Mouse (Mus musculus) frontal cortex, adult 2 months (tissue): ENCODE measurements at regions not wholly inside any gene's neighbourhood (a gene's known extent, or its start where the extent isn't known, plus 50 kb on each side); places are given as distances from the start of the nearest gene placed in this dataset.

Experiments used
- DNase-seq, 2 experiments: peaks; one replicate each; pipeline ENCODE4 v3.0.0; 2022; ENCODE audit warnings: low spot score in 1 of 2; ENCODE audit errors: extremely low spot score in 1 of 2

GRCm38 (mm10) chr4:124266573-124266972, 344.0 kb downstream of the 3100002H09Rik start:
- DNase-seq, result no peak

GRCm38 (mm10) chr4:124265527-124265926, 345.1 kb downstream of the 3100002H09Rik start:
- peak; percentile 48 to 78 for DNase-seq

GRCm38 (mm10) chr4:124257006-124257405, 339.2 kb upstream of the 4930535I16Rik start:
- DNase-seq, result no peak

- no peak for DNase-seq
These were observed 338.7 kb upstream of the 4930535I16Rik start for GRCm38 (mm10) chr4:124256515-124256914.

DNA sequence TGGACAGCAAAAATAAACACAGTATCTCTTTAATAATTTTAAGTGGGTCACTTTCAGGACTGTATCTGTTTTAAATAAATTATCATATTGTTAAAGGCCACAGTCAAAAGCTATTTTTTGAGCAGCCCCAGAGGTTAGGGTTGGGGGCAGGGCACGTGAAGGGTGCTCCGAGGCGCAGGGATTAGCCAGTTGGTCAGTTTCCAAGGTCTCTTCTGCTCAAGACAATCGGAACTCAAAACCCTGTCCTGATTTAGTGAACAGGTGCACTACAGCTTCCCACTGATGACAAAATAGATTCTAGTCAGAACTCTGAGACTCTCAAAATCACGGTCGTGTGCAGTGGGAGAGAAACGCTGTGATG, 337.3 kb upstream of the 4930535I16Rik start:
- no peak for DNase-seq

DNA sequence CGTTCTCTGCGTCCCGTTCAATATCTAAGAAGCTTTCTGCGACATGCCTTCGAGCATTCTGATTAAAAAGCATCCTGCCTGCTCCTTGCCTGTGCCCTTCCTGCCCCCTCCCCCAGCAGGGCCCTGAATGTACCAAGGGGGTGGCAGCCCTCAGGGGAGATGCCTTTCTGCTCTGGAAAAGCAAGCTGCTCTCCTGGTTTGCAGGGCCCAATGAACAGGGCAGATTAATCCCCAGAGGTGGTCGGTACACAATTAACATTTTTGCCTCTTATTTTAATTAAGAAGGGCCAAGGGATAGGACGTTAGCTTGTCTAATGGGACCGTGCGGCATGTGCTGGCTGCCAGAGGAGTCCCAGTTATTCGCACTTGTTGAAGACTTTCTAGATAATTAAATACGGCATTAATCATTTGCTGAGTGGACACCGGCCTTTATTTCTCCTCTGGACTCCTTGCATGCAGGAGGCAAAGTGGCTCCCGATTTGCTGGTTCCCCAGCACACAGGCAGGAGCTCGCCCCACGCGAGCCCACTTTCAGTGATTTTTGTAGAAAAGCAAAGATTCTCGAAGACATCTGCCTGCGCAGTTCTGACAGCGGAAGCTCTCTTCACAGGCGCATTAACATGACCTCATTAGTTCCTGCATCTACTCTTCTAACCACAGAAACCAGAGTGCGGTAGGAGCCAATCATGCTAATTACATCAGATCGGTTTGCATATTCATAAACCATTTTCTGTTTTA, 336.8 kb upstream of the 4930535I16Rik start:
- DNase-seq, result no peak

- no peak for DNase-seq
These were observed 323.8 kb upstream of the 4930535I16Rik start for GRCm38 (mm10) chr4:124241600-124241999.

- DNase-seq, result no peak
These were observed 318.7 kb upstream of the 4930535I16Rik start for GRCm38 (mm10) chr4:124236476-124236875.

DNA sequence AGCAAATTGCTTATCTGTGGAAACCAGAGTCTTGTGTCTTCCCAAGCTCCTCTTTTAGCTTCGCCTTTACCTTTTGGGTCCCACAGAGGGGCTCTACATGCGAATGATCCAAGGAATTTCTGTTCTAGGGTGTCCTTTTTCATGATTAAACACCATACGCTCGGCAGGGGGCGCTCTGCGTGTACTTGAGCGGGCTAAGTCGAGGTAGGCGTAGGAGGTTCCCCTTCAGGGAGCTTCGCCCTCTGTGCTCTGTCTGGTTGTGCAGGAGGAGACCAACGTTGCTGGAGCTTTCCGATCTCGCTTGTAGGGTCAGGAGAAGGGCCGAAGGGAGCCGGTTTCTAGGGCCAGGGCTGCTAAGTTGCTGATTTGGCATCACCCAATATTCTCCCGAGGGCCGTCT, 310.7 kb upstream of the 4930535I16Rik start:
- DNase-seq, result peak; percentile 41 to 89

GRCm38 (mm10) chr4:124223646-124224500, 306.1 kb upstream of the 4930535I16Rik start:
- DNase-seq, result no peak

DNA sequence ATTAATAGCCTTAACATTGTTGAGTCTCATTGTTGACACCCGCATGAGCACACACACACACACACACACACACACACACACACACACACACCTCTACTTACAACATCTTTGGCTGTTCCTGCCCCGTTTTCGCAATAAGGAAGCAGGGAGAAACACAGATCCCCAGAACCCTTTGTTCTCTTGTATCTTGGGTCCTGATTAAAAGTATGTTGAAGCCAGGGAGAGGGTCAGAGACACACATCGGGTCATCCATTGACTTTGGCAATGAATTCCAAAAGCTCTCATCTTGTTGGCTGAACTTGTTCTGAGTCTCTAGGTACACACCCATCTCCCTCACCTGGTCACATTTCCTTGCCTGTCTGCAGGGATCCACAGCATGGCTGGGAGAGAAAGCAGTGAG, 303.9 kb upstream of the 4930535I16Rik start:
- DNase-seq, result no peak

DNA sequence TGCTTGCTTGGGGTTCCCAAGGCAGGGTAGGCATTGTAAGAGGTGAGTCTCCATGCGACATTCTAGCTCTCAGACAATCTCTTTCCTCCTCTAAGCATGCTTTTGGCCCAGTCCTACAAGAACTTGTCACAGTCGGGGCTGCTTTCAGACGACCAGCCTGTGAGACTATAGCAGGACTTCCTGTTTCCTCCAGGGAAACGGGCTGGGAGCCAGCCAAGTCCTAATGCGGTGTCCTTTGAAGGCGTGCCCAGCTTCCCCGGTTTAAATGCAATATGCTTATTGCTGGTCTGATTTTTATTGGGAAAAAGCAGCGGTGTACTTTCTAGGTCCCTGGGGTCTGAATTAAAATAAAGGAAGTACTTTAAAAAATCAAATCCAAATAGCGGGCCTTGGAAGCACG, 299.4 kb upstream of the 4930535I16Rik start:
- DNase-seq, result peak in 1 of 2 experiments; percentile 29

- DNase-seq, result no peak
These were observed 298.5 kb upstream of the 4930535I16Rik start for GRCm38 (mm10) chr4:124216351-124216750.

GRCm38 (mm10) chr4:124215077-124215476, 297.3 kb upstream of the 4930535I16Rik start:
- DNase-seq, result no peak

- peak; percentile 36 to 65 for DNase-seq
These were observed 292.3 kb upstream of the 4930535I16Rik start for GRCm38 (mm10) chr4:124210103-124210502.

- peak; percentile 49 to 76 for DNase-seq
These were observed 288.7 kb upstream of the 4930535I16Rik start for GRCm38 (mm10) chr4:124206480-124206879.

DNA sequence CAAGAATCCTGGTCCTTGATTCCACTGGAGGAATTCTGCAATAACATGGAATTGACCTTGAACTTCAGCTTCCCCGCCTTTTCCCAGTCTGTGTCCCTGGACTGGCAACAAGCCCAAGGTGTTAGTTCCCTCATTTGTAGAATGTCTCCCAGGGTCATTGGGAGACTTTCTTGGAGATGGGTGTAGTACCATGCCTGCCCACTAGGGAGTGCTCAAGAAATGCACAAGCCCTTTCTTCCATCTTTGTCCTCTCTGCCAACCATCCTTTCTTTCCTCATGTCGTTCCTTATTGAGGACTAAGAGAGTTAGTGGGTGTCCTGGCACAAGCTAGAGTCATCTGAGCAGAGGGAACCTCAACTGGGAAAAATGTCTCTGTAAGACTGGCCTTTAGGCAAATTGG, 285.9 kb upstream of the 4930535I16Rik start:
- peak in 1 of 2 experiments; percentile 16 for DNase-seq

DNA sequence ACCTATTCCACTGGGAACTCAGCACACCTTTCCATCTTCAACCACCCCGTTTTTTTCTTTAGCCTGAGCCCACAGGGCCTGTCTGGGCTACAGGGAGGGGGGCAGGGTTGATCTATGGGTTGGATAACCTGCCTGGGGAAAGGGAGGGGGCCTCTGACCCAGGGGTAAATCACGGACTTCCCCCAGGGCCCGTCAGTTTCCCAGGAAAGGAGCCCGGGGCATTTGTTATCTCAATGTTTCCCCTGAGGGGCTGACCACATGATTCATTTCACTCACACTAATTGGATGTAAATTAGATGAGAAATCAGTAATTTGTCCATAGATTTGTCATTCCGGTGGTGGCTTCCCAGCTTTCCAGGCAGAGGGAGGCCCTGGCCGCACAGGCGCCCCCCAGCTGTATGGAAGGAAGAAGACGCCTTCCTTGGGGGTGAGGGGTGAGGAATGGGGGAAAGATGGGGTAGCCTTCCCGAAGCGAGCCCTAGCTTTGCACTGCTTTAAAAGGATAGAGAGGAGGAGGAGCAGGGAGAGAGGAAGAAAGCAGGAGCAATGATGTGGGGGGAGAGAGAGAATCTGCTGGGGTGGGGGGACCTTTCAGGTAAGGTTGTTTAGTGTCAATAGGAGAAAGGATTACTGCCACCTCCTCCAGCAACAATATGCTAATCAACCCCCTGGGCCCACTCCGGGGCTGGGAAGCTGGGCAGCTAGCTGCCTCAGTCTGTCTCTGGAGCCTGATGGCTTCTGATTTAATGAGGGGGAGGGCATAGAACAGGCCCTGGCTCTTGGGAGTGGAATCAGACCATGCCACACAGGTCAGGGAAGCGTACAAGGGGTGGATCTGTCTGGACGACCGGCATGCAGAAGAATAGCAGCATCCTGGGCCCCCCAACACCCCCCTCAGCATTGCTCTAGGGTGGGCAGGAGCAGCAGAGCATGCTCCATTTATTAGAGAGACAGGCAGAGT, 282.3 kb upstream of the 4930535I16Rik start:
- no peak for DNase-seq

- peak; percentile 36 to 61 for DNase-seq
These were observed 281.0 kb upstream of the 4930535I16Rik start for GRCm38 (mm10) chr4:124198832-124199231.

DNA sequence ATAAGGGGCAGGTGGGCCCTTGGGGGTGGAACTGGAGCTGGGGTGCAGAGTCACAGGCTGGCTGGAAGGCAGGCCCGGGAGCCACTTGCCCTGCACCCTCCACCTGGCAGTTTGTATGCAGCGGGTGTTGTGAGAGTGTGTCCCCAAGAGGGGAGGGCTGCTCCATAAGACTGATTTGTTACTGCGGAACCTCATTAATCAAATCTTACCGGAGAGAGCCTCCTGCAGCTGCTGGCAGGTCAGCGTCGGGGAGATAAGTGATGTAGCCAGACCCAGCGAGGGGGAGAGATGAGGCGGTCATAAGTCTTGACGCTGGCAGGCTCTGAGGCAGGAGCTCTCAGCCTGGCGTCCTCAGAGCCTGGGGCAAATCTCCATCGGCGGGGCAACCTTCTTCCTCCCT, 278.9 kb upstream of the 4930535I16Rik start:
- DNase-seq, result no peak
